Mouse (Mus musculus) thymus, adult 2 months (tissue): ENCODE data around the gene Dync1i2. TPM values are rescaled to one million over a fixed set of nuclear protein-coding genes. Genes with fewer than 3 reads are reported as not detected.

Experiments
- DNase-seq: peaks from one replicate; pipeline ENCODE4 v3.0.0; 2021
- H3K27ac ChIP-seq: fragments of 200-500 bp; 2 replicates; pipeline ENCODE4 v1.5.1; 2012; ENCODE audit warnings: low read length, control low read depth; ENCODE audit not compliant: control insufficient read depth, insufficient read depth
- H3K27me3 ChIP-seq: fragments of 200-500 bp; 2 replicates; pipeline ENCODE4 v1.6.1; 2012; ENCODE audit warnings: mild to moderate bottlenecking, low read length, moderate library complexity, mixed read lengths; ENCODE audit not compliant: control insufficient read depth, insufficient read depth
- H3K36me3 ChIP-seq: fragments of 200-500 bp; 2 replicates; pipeline ENCODE4 v1.6.1; 2012; ENCODE audit warnings: mild to moderate bottlenecking, low read length, moderate library complexity; ENCODE audit not compliant: control insufficient read depth, insufficient read depth
- H3K4me1 ChIP-seq: fragments of 200-500 bp; replicated peaks from 2 replicates; pipeline ENCODE4 v1.6.1; 2012; ENCODE audit warnings: low read length; ENCODE audit not compliant: control insufficient read depth, insufficient read depth
- H3K4me3 ChIP-seq: fragments of 200-500 bp; 2 replicates; pipeline ENCODE4 v1.5.1; 2012; ENCODE audit warnings: mild to moderate bottlenecking, low read length, control low read depth, moderate library complexity; ENCODE audit not compliant: control insufficient read depth, insufficient read depth
- CTCF ChIP-seq: fragments of 200-500 bp; IDR thresholded peaks from 2 replicates; pipeline ENCODE4 v1.5.1; 2012; ENCODE audit warnings: mild to moderate bottlenecking, control low read depth, low read length, moderate library complexity, borderline replicate concordance; ENCODE audit not compliant: control insufficient read depth, poor library complexity, insufficient read depth; ENCODE audit errors: extremely low read depth
- POLR2A ChIP-seq: fragments of 200-500 bp; IDR thresholded peaks from 2 replicates; pipeline ENCODE4 v1.6.1; 2012; ENCODE audit warnings: mild to moderate bottlenecking, low read length, control low read depth, moderate library complexity; ENCODE audit not compliant: control insufficient read depth, poor library complexity, insufficient read depth; ENCODE audit errors: extremely low read depth
- WGBS: fragments of 180-500 bp; shearing (Covaris S2); methylation state at CpG from one replicate; pipeline ENCODE4 v1.1.7; 2018; 5-methylcytosine and 5-hydroxymethylcytosine counted together
- polyA plus RNA-seq: library from polyadenylated mRNA; depleted of rRNA; stranded (reverse); fragments of >200 nt; gene quantifications from 2 replicates; pipeline ENCODE4 v1.2.3, GENCODE M21; 2012

Gene Dync1i2
- polyA plus RNA-seq, 1 experiment = 26.2 TPM

GRCm38 (mm10) chr2:71254836-71255235, 43.3 kb downstream of the Dync1i2 start:
- no peak overlapping the region for H3K27ac ChIP-seq
- 92% methylated on average over 4 of the region's 4 CpGs for WGBS

DNA sequence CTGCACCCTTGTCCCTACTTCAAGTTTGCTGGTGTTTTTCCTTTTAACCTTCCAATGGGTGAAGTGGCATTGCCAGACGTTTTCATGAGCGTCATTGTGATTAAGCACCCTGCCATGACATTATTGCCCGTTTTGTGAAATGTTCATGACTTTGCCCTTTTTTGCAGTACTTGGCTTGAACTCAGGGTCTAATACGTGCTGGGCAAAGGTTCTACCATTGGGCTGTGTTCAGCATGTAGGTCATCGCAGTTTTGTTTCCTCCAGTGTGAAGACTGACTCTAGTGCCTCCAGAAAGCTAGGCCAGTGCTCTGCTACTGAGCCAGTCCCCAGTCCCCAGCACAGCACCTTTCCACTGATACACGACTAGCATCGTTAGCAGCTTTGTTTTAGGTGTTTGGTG, 45.1 kb downstream of the Dync1i2 start:
- no peak for DNase-seq
- no peak overlapping the region for H3K27ac ChIP-seq
- peaks cover 61% of the 10 kb centered on the region for H3K36me3 ChIP-seq
- H3K27me3 ChIP-seq = no peaks in the 10 kb centered on the region
- H3K4me1 ChIP-seq = no peaks in the 10 kb centered on the region
- 99% methylated on average over 7 of the region's 7 CpGs for WGBS
- TF ChIP-seq CTCF (no peak), POLR2A (no peak)
- H3K4me3 ChIP-seq = no peak overlapping the region

More at GRCm38 (mm10) chr2:71254836-71255235, 43.3 kb downstream of the Dync1i2 start:
- Histone ChIP-seq H3K27me3 (no peaks in the 10 kb centered on the region), H3K4me1 (no peaks in the 10 kb centered on the region), H3K36me3 (peaks cover 66% of the 10 kb centered on the region), H3K4me3 (no peak overlapping the region)
- TF ChIP-seq POLR2A = no peak
- no peak for TF ChIP-seq CTCF
- no peak for DNase-seq

DNA sequence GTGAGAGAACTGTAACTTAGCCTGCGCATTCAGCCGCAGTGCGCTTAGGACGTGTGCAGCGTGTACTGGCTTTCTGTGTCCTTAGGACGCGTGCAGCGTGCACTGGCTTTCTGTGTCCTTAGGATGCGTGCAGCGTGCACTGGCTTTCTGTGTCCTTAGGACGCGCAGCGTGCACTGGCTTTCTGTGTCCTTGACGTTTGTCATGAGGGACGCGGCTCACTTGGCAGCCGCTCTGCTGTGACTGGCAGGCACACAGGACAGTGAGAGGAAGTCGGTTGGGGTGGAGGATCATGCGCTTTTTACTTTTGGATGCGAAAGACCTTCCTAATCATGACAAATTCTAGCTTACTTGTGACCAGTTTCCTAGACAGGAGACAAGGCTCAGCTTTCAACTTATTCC, 53.1 kb downstream of the Dync1i2 start:
- no peak for DNase-seq
- Histone ChIP-seq H3K4me1 (no peaks in the 10 kb centered on the region), H3K4me3 (no peak overlapping the region), H3K27ac (no peak overlapping the region), H3K27me3 (no peaks in the 10 kb centered on the region), H3K36me3 (peaks cover 33% of the 10 kb centered on the region)
- TF ChIP-seq POLR2A (no peak), CTCF (no peak)
- WGBS = 97% methylated on average over 20 of the region's 20 CpGs

GRCm38 (mm10) chr2:71268691-71269090, 57.2 kb downstream of the Dync1i2 start:
- Histone ChIP-seq H3K36me3 (peaks cover 9% of the 10 kb centered on the region), H3K27ac (no peak overlapping the region), H3K4me1 (no peaks in the 10 kb centered on the region), H3K4me3 (no peak overlapping the region), H3K27me3 (no peaks in the 10 kb centered on the region)
- 95% methylated on average over 8 of the region's 8 CpGs for WGBS
- TF ChIP-seq POLR2A (no peak), CTCF (no peak)
- no peak for DNase-seq

DNA sequence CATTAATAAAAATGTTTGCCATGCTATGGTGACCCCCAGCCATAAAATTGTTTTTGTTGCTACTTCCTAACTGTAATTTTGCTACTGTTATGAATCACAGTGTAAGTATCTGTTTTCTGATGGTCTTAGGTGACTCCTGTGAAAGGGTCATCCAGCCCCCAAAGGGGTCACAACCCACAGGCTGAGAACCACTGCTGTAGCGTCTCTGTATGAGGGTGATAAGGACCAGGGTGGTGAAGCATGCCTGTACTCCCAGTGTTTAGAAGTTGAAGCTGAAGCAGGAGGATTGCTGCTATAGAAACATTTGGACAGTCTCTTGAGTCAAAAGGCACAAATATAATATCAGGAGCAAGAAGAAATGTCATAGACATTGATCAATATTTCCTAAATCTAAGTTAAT, 57.8 kb downstream of the Dync1i2 start:
- no peaks in the 10 kb centered on the region for H3K4me1 ChIP-seq
- no peak overlapping the region for H3K4me3 ChIP-seq
- DNase-seq = no peak
- H3K27me3 ChIP-seq = no peaks in the 10 kb centered on the region
- 96% methylated on average over 1 of the region's 1 CpGs for WGBS
- H3K27ac ChIP-seq = no peak overlapping the region
- peaks cover 9% of the 10 kb centered on the region for H3K36me3 ChIP-seq
- no peak for TF ChIP-seq CTCF

- Histone ChIP-seq H3K27me3 (no peaks in the 10 kb centered on the region), H3K4me3 (no peak overlapping the region), H3K4me1 (no peaks in the 10 kb centered on the region), H3K27ac (no peak overlapping the region), H3K36me3 (peaks cover 13% of the 10 kb centered on the region)
- DNase-seq = no peak
- TF ChIP-seq CTCF (no peak), POLR2A (no peak)
- 78% methylated on average over 4 of the region's 4 CpGs for WGBS
Measured at GRCm38 (mm10) chr2:71270085-71270484, 58.6 kb downstream of the Dync1i2 start.
